Mouse (Mus musculus) erythroblast, embryonic 14.5 days (primary cell): ENCODE results near the gene Scrn1.

Experiments
- GATA1 ChIP-seq: IDR thresholded peaks from 2 replicates; pipeline ENCODE4 v1.6.1; 2012; ENCODE audit warnings: low read length, inconsistent platforms, mixed read lengths
- TAL1 ChIP-seq: IDR thresholded peaks from 3 replicates; pipeline ENCODE4 v1.6.1; 2012; ENCODE audit warnings: low read length, inconsistent platforms, mixed read lengths

GRCm38 (mm10) chr6:54606241-54606640 lies 40.0 kb upstream of the Scrn1 start:
- TF ChIP-seq TAL1 (no peak), GATA1 (no peak)
